Mouse (Mus musculus): ENCODE measurements at regions not wholly inside any gene's neighbourhood (a gene's known extent, or its start where the extent isn't known, plus 50 kb on each side); places are given as distances from the start of the nearest gene placed in this dataset.

- no peak for TF ChIP-seq POLR2A (IDR thresholded peaks at IDR 0.05; ENCODE audit: borderline replicate concordance, extremely low read depth, low read depth, low read length)
- no peak for TF ChIP-seq CTCF (IDR thresholded peaks at IDR 0.05; ENCODE audit: insufficient read depth, low read length)
These were observed 302.7 kb upstream of the Irx1 start for GRCm38 (mm10) chr13:72266174-72266768.
